Mouse (Mus musculus) forebrain, embryonic 11.5 days (tissue): Measurements from ENCODE around the gene Shank1. TPM values are rescaled to one million over a fixed set of nuclear protein-coding genes. Genes with fewer than 3 reads are reported as not detected.

Source experiments
- ATAC-seq: fragments of 200-750 bp; cut with Nextera tagmentation; replicated peaks from 2 replicates; pipeline ENCODE4 v1.8.0; 2017; ENCODE audit warnings: moderate TSS enrichment; ENCODE audit not compliant: low FRiP score
- DNase-seq: peaks from one replicate; pipeline ENCODE4 v3.0.0-alpha.2; 2017; ENCODE audit warnings: low spot score
- H3K27ac ChIP-seq: fragments of 300-500 bp; sonication (generic); 2 replicates; pipeline ENCODE4 v1.5.1; 2014; ENCODE audit warnings: low read depth, low read length
- H3K27me3 ChIP-seq: fragments of 300-500 bp; sonication (generic); 2 replicates; pipeline ENCODE4 v1.6.1; 2014; ENCODE audit warnings: mild to moderate bottlenecking, low read length, mixed read lengths; ENCODE audit not compliant: control insufficient read depth, insufficient read depth
- H3K36me3 ChIP-seq: fragments of 300-500 bp; sonication (generic); 2 replicates; pipeline ENCODE4 v1.6.1; 2014; ENCODE audit warnings: mild to moderate bottlenecking, low read length, moderate library complexity, mixed read lengths; ENCODE audit not compliant: control insufficient read depth, insufficient read depth
- H3K4me1 ChIP-seq: fragments of 300-500 bp; sonication (generic); replicated peaks from 2 replicates; pipeline ENCODE4 v1.6.1; 2014; ENCODE audit warnings: low read length, mixed read lengths; ENCODE audit not compliant: control insufficient read depth, insufficient read depth
- H3K4me2 ChIP-seq: fragments of 300-500 bp; sonication (generic); 2 replicates; pipeline ENCODE4 v1.6.1; 2014; ENCODE audit warnings: low read depth, mild to moderate bottlenecking, low read length, moderate library complexity, mixed read lengths; ENCODE audit not compliant: severe bottlenecking
- H3K4me3 ChIP-seq: fragments of 300-500 bp; sonication (generic); 2 replicates; pipeline ENCODE4 v1.5.1; 2014; ENCODE audit warnings: low read depth, low read length
- H3K9ac ChIP-seq: fragments of 300-500 bp; sonication (generic); 2 replicates; pipeline ENCODE4 v1.6.1; 2014; ENCODE audit warnings: low read length
- H3K9me3 ChIP-seq: fragments of 300-500 bp; sonication (generic); 2 replicates; pipeline ENCODE4 v1.6.1; 2016; ENCODE audit warnings: low read length, mixed read lengths; ENCODE audit not compliant: control insufficient read depth
- WGBS: fragments of 180-500 bp; shearing (Covaris S2); extraction: QIAGEN DNeasy Blood & Tissue Kit; methylation state at CpG from one replicate; pipeline ENCODE4 v1.1.7; 2014; 5-methylcytosine and 5-hydroxymethylcytosine counted together
- polyA plus RNA-seq: library from polyadenylated mRNA; unstranded; fragments of >200 nt; fragmentation: Nextera tagmentation; extraction: Ambion mirVana; gene quantifications from 2 replicates; pipeline ENCODE4 v1.2.1, GENCODE M21; 2014

Shank1 gene
- polyA plus RNA-seq, 1 experiment from 2014 or later = 4.2 TPM

DNA sequence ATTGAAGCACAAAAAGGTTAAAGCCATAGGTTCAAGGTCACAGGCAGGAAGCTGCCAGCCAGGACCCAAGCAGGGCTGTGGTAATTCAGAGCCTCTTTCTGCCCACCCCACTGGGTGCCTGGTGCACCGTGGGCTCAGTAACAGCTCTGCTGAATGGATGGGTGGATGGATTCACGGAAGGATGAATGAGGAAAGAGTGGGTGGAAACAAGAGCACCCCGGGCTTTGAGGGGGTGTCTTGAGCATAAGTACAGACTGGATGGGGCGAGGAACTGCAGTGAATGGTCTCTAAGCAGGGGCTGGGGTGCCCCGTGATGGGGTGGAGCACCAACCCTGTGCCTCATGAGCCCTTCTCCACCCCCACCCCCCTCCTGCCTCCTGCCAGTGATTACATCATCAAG is 31.7 kb downstream of the Shank1 start:
- 74% methylated on average over 5 of the region's 5 CpGs for WGBS
- ATAC-seq = no peak

GRCm38 (mm10) chr7:44343459-44344015 is 33.5 kb downstream of the Shank1 start:
- Histone ChIP-seq H3K9me3 (no peaks in the 10 kb centered on the region), H3K4me2 (no peak overlapping the region), H3K27me3 (peaks cover 4% of the 10 kb centered on the region; the same call in 1 of the 2 replicates), H3K4me3 (no peak overlapping the region), H3K9ac (no peak overlapping the region), H3K36me3 (no peaks in the 10 kb centered on the region), H3K4me1 (no peaks in the 10 kb centered on the region), H3K27ac (no peak overlapping the region)
- 27% methylated on average over 11 of the region's 11 CpGs for WGBS
- DNase-seq = no peak
- no peak for ATAC-seq

More for the DNA sequence above, 31.7 kb downstream of the Shank1 start:
- no peak overlapping the region for H3K9ac ChIP-seq
- H3K36me3 ChIP-seq = no peaks in the 10 kb centered on the region
- H3K4me3 ChIP-seq = no peak overlapping the region
- no peak overlapping the region for H3K27ac ChIP-seq
- DNase-seq = no peak
- H3K9me3 ChIP-seq = no peaks in the 10 kb centered on the region
- H3K4me2 ChIP-seq = no peak overlapping the region
- H3K27me3 ChIP-seq = peaks cover 20% of the 10 kb centered on the region
- no peaks in the 10 kb centered on the region for H3K4me1 ChIP-seq

- no peaks in the 10 kb centered on the region for H3K36me3 ChIP-seq
- H3K4me3 ChIP-seq = no peak overlapping the region
- H3K27ac ChIP-seq = no peak overlapping the region
- no peak overlapping the region for H3K9ac ChIP-seq
- DNase-seq = no peak
- H3K9me3 ChIP-seq = no peaks in the 10 kb centered on the region
- no peaks in the 10 kb centered on the region for H3K4me1 ChIP-seq
- 81% methylated on average over 12 of the region's 12 CpGs for WGBS
- H3K4me2 ChIP-seq = no peak overlapping the region
- peaks cover 2% of the 10 kb centered on the region; the same call in 1 of the 2 replicates for H3K27me3 ChIP-seq
- no peak for ATAC-seq
These were observed 34.6 kb downstream of the Shank1 start for GRCm38 (mm10) chr7:44344622-44345021.

DNA sequence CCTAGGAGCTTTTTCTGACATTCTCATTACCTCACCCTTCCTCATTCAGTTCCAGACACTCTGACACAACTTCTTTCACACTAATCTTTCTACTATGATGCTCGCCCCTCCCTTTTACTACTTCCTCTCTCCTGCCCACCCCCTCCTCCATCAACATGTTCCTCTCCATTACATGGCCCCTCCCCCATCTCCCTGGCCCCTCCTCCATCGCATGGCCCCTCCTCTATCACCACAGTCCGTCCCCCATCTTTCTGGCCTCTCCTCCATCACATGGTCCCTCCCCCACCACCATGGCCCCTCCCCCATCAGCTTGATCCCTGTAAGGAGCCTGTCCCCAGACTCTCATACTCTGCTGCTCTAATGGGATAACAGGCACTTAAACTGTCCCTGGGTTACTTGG is 39.0 kb downstream of the Shank1 start:
- Histone ChIP-seq H3K9ac (no peak overlapping the region), H3K4me3 (no peak overlapping the region), H3K4me1 (peaks cover 27% of the 10 kb centered on the region), H3K27ac (no peak overlapping the region), H3K36me3 (no peaks in the 10 kb centered on the region), H3K4me2 (no peak overlapping the region), H3K27me3 (peaks cover 36% of the 10 kb centered on the region), H3K9me3 (no peaks in the 10 kb centered on the region)
- no peak for DNase-seq
- 25% methylated on average over 3 of the region's 3 CpGs for WGBS
- no peak for ATAC-seq

GRCm38 (mm10) chr7:44350957-44351711 is 41.1 kb downstream of the Shank1 start:
- peaks cover 50% of the 10 kb centered on the region for H3K27me3 ChIP-seq
- ATAC-seq = peak; percentile 49
- H3K9me3 ChIP-seq = no peaks in the 10 kb centered on the region
- H3K4me1 ChIP-seq = peaks cover 27% of the 10 kb centered on the region
- 4% methylated on average over 25 of the region's 25 CpGs for WGBS
- H3K27ac ChIP-seq = no peak overlapping the region
- peak overlapping the region; percentile 39; the same call in 1 of the 2 replicates for H3K9ac ChIP-seq
- peak overlapping the region; percentile 14 for H3K4me3 ChIP-seq
- H3K36me3 ChIP-seq = no peaks in the 10 kb centered on the region
- peak; percentile 90 for DNase-seq
- peak overlapping the region; percentile 45 for H3K4me2 ChIP-seq

GRCm38 (mm10) chr7:44351881-44352749 is 42.1 kb downstream of the Shank1 start:
- Histone ChIP-seq H3K4me1 (peaks cover 32% of the 10 kb centered on the region), H3K9me3 (no peaks in the 10 kb centered on the region), H3K9ac (no peak overlapping the region), H3K36me3 (no peaks in the 10 kb centered on the region), H3K27ac (no peak overlapping the region), H3K27me3 (peaks cover 56% of the 10 kb centered on the region), H3K4me3 (peak overlapping the region; percentile 11), H3K4me2 (peak overlapping the region; percentile 45; the same call in 1 of the 2 replicates)
- peak; percentile 63 for DNase-seq
- 4% methylated on average over 60 of the region's 71 CpGs for WGBS
- ATAC-seq = peak; percentile 25; the same call in 1 of the 2 replicates

- Histone ChIP-seq H3K36me3 (no peaks in the 10 kb centered on the region), H3K27me3 (peaks cover 62% of the 10 kb centered on the region), H3K9me3 (no peaks in the 10 kb centered on the region), H3K4me1 (peaks cover 38% of the 10 kb centered on the region), H3K27ac (no peak overlapping the region), H3K4me3 (peak overlapping the region; percentile 14), H3K9ac (no peak overlapping the region), H3K4me2 (peak overlapping the region; percentile 29)
- ATAC-seq (no peak), DNase-seq (peak; percentile 73)
- WGBS = 1% methylated on average over 64 of the region's 71 CpGs
These were observed 42.9 kb downstream of the Shank1 start for GRCm38 (mm10) chr7:44352750-44353600.
